Mouse (Mus musculus) megakaryocyte, embryonic 14.5 days (primary cell): ENCODE data around the gene A1cf.

Experiments
- FLI1 ChIP-seq: IDR thresholded peaks from 2 replicates; pipeline ENCODE4 v1.6.1; 2012; ENCODE audit warnings: low read length, inconsistent platforms, mixed read lengths
- GATA1 ChIP-seq: IDR thresholded peaks from 3 replicates; pipeline ENCODE4 v1.6.1; 2012; ENCODE audit warnings: mixed read lengths, low read length, inconsistent platforms, borderline replicate concordance

- no peak for TF ChIP-seq GATA1
- no peak for TF ChIP-seq FLI1
Observed at GRCm38 (mm10) chr19:31996916-31997315, 128.4 kb downstream of the A1cf start.
